In the genomic region with DNA sequence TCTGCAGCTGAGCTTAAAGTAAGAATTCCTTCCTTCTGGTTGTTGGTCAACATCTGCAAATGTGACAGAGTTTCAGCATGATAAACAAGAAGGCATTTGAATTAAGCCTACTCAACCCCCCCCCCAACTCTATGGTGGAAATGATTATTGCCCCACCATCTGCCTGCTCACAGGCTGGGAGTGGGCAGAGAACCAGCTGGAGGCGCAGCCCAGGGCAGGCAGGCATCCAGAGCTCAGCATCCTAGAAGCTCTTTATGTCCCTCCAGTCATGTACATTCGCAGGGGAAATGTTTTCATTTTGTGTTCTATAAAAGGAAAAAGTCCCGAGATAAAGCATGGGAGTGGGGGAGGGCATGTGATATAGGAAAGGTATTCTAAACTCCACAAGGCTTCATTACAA, we compare ENCODE assay signal across 13 mouse cellular contexts.
DNase-seq lines count a peak whose midpoint lies in the region; ATAC-seq lines count a peak whose summit lies in the region.
"Had no signal": no experiment of that assay in that cellular context is flagged by ENCODE, and none has a peak within 500 bp of the region (broad histone marks: within the 10 kb centered on the region; RNA-seq: fewer than 3 reads in every experiment).

No protein-coding gene starts in this region.

- H3K27ac ChIP-seq in neural tube, embryonic 13.5 days (replicated peaks) = 0 out of 2 replicates have a peak overlapping the region, but pooled peaks have one; percentile 33
- H3K27ac ChIP-seq in heart, embryonic 11.5 days (ENCODE audit: low read depth, low read length) = no peak overlapping the region
- H3K27ac ChIP-seq: embryonic facial prominence, embryonic 13.5 days; liver, embryonic 12.5 days; macrophage had no signal

- no peak for ATAC-seq in neural tube, embryonic 13.5 days (ENCODE audit: low read depth)
- no peak for ATAC-seq in heart, embryonic 11.5 days (replicated peaks; ENCODE audit: insufficient number of reproducible peaks, low FRiP score, low TSS enrichment)
- ATAC-seq: liver, embryonic 12.5 days had no signal

- no peaks in the 10 kb centered on the region for H3K36me3 ChIP-seq in neural tube, embryonic 13.5 days
- H3K36me3 ChIP-seq in heart, embryonic 11.5 days (ENCODE audit: control insufficient read depth, insufficient read depth, low read length) = no peaks in the 10 kb centered on the region
- H3K36me3 ChIP-seq: embryonic facial prominence, embryonic 13.5 days; liver, embryonic 12.5 days had no signal

- no peak overlapping the region for H3K4me3 ChIP-seq in neural tube, embryonic 13.5 days
- no peak overlapping the region for H3K4me3 ChIP-seq in heart, embryonic 11.5 days (ENCODE audit: low read depth, low read length)
- H3K4me3 ChIP-seq: embryonic facial prominence, embryonic 13.5 days; liver, embryonic 12.5 days had no signal

- no peak overlapping the region for H3K4me2 ChIP-seq in neural tube, embryonic 13.5 days
- H3K4me2 ChIP-seq in heart, embryonic 11.5 days = no peak overlapping the region
- H3K4me2 ChIP-seq: embryonic facial prominence, embryonic 13.5 days; liver, embryonic 12.5 days had no signal

- H3K4me1 ChIP-seq in neural tube, embryonic 13.5 days (replicated peaks) = peaks cover 5% of the 10 kb centered on the region; the same call in 1 of the 2 replicates
- H3K4me1 ChIP-seq in heart, embryonic 11.5 days (ENCODE audit: control insufficient read depth, insufficient read depth, low read length) = peaks cover 5% of the 10 kb centered on the region; the same call in 1 of the 2 replicates
- H3K4me1 ChIP-seq: liver, embryonic 12.5 days had no signal

- no peak for DNase-seq in neural tube, embryonic 10.5 days (ENCODE audit: extremely low spot score, low spot score)
- DNase-seq in frontal cortex, postnatal 36 days (ENCODE audit: low spot score in 2 of 2) = peak; percentile 52 to 58
- peak; percentile 28 to 39 for DNase-seq in left cerebral cortex, postnatal 14 days (ENCODE audit: low spot score in 2 of 2)
- DNase-seq in thymus, postnatal 10 days (ENCODE audit: low spot score in 2 of 2) = no peak
- DNase-seq in liver = no peak
- DNase-seq: gastrocnemius, postnatal 25 days; heart, postnatal 4 days; kidney, postnatal 36 days had no signal

- WGBS in neural tube, embryonic 13.5 days = 81% methylated on average over 3 of the region's 3 CpGs
- WGBS in heart, embryonic 11.5 days (ENCODE audit: insufficient replicate concordance) = 80% methylated on average over 3 of the region's 3 CpGs

- H3K9me3 ChIP-seq in neural tube, embryonic 13.5 days = no peaks in the 10 kb centered on the region
- H3K9me3 ChIP-seq in heart, embryonic 11.5 days (replicated peaks; ENCODE audit: control insufficient read depth, low read length) = no peaks in the 10 kb centered on the region
- H3K9me3 ChIP-seq: embryonic facial prominence, embryonic 13.5 days; liver, embryonic 12.5 days had no signal

- intact Hi-C loops in left cerebral cortex, postnatal 14 days (cut with DNase I) = no loop called here

- no peaks in the 10 kb centered on the region for H3K27me3 ChIP-seq in neural tube, embryonic 13.5 days
- no peaks in the 10 kb centered on the region for H3K27me3 ChIP-seq in heart, embryonic 11.5 days (ENCODE audit: control insufficient read depth, insufficient read depth, low read length)
- H3K27me3 ChIP-seq: embryonic facial prominence, embryonic 13.5 days; liver, embryonic 12.5 days had no signal

- no peak overlapping the region for H3K9ac ChIP-seq in neural tube, embryonic 13.5 days
- no peak overlapping the region for H3K9ac ChIP-seq in heart, embryonic 11.5 days (ENCODE audit: low read depth, low read length)
- H3K9ac ChIP-seq: embryonic facial prominence, embryonic 13.5 days; liver, embryonic 12.5 days had no signal

Comparison
In these comparisons a context has a peak if more than half of its experiments do, and no peak if none do; other contexts are left out.
1. DNase-seq: peak in frontal cortex, postnatal 36 days (2 of 2) and left cerebral cortex, postnatal 14 days (2 of 2); none in neural tube, embryonic 10.5 days (single experiment), thymus, postnatal 10 days (0 of 2) and liver (single experiment).